Mouse (Mus musculus) limb, embryonic 14.5 days (tissue): ENCODE results near the gene Lhpp. TPM values are rescaled to one million over a fixed set of nuclear protein-coding genes. Genes with fewer than 3 reads are reported as not detected.

ENCODE experiments used
- ATAC-seq: fragments of 200-750 bp; cut with Nextera tagmentation; 2 replicates; pipeline ENCODE4 v1.8.0; 2017; ENCODE audit warnings: low read depth, moderate number of reproducible peaks, moderate TSS enrichment; ENCODE audit not compliant: low FRiP score
- DNase-seq: peaks from one replicate; pipeline ENCODE4 v3.0.0-alpha.2; 2015; ENCODE audit warnings: low spot score
- H3K27ac ChIP-seq: fragments of 300-500 bp; sonication (generic); replicated peaks from 2 replicates; pipeline ENCODE4 v1.5.1; 2014; ENCODE audit warnings: low read depth, mild to moderate bottlenecking, low read length, moderate library complexity, mixed read lengths
- H3K27me3 ChIP-seq: fragments of 300-500 bp; sonication (generic); 2 replicates; pipeline ENCODE4 v1.6.1; 2014; ENCODE audit warnings: low read length, mixed read lengths; ENCODE audit not compliant: control insufficient read depth, insufficient read depth
- H3K36me3 ChIP-seq: fragments of 300-500 bp; sonication (generic); 2 replicates; pipeline ENCODE4 v1.6.1; 2014; ENCODE audit warnings: mild to moderate bottlenecking, low read length, moderate library complexity, mixed read lengths; ENCODE audit not compliant: control insufficient read depth, insufficient read depth
- H3K4me1 ChIP-seq: fragments of 300-500 bp; sonication (generic); 2 replicates; pipeline ENCODE4 v1.6.1; 2014; ENCODE audit warnings: antibody characterized with exemption, low read length, mixed read lengths; ENCODE audit not compliant: control insufficient read depth, insufficient read depth
- H3K4me2 ChIP-seq: fragments of 300-500 bp; sonication (generic); replicated peaks from 2 replicates; pipeline ENCODE4 v1.6.1; 2014; ENCODE audit warnings: low read depth, mild to moderate bottlenecking, low read length, moderate library complexity; ENCODE audit not compliant: severe bottlenecking
- H3K4me3 ChIP-seq: fragments of 300-500 bp; sonication (generic); replicated peaks from 2 replicates; pipeline ENCODE4 v1.5.1; 2014; ENCODE audit warnings: low read length
- H3K9ac ChIP-seq: fragments of 300-500 bp; sonication (generic); 2 replicates; pipeline ENCODE4 v1.6.1; 2014; ENCODE audit warnings: mild to moderate bottlenecking, low read depth, low read length, moderate library complexity; ENCODE audit not compliant: severe bottlenecking
- H3K9me3 ChIP-seq: fragments of 300-500 bp; sonication (generic); 2 replicates; pipeline ENCODE4 v1.6.1; 2016; ENCODE audit warnings: low read length; ENCODE audit not compliant: control insufficient read depth
- POLR2A ChIP-seq: fragments of 200-500 bp; IDR thresholded peaks from 2 replicates; pipeline ENCODE4 v1.8.0; 2012; ENCODE audit warnings: inconsistent platforms, mild to moderate bottlenecking, moderate library complexity, borderline replicate concordance; ENCODE audit not compliant: insufficient read depth, insufficient read length; ENCODE audit errors: extremely low read depth
- WGBS: fragments of 180-500 bp; shearing (Covaris S2); extraction: QIAGEN DNeasy Blood & Tissue Kit; methylation state at CpG from one replicate; pipeline ENCODE4 v1.1.7; 2014; 5-methylcytosine and 5-hydroxymethylcytosine counted together
- polyA plus RNA-seq, 2 experiments: library from polyadenylated mRNA; depleted of rRNA in 1 of 2; stranded (reverse) in 1 of 2; unstranded in 1 of 2; fragments of >200 nt; fragmentation: Nextera tagmentation in 1 of 2; extraction: Ambion mirVana in 1 of 2; gene quantifications; 2 replicates each; pipeline versions ENCODE4 v1.2.1 to v1.2.3; 2012 to 2014

Lhpp gene
- polyA plus RNA-seq, 2 experiments, result 20.9 to 22.5 TPM

DNA sequence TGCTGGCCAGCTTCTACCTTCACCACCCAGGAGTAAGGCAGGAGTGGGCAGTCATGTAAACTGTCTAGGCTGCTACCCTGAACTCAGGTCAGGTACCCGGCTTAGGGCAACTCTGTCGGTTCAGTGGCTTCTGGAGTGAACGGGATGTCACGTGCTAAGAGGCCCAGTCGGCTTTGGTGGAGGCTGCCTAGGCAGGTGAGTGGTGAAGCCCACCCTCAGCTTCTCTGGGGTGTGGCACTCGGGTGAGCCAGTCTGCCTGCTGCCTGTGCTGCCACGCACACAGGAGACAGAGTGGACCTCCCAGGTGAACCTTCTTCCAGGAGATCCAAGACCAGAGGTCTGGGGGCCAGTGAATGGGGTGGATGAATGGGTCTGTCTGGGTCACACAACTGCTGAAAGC, 102.5 kb downstream of the Lhpp start:
- H3K4me1 ChIP-seq, result peaks cover 23% of the 10 kb centered on the region
- TF ChIP-seq POLR2A, result no peak
- no peaks in the 10 kb centered on the region for H3K27me3 ChIP-seq
- ATAC-seq (no peak), DNase-seq (no peak)
- no peak overlapping the region for H3K9ac ChIP-seq
- H3K4me2 ChIP-seq, result no peak overlapping the region
- no peaks in the 10 kb centered on the region for H3K9me3 ChIP-seq
- peaks cover 17% of the 10 kb centered on the region for H3K36me3 ChIP-seq
- WGBS, result 82% methylated on average over 7 of the region's 7 CpGs
- no peak overlapping the region for H3K27ac ChIP-seq
- H3K4me3 ChIP-seq, result no peak overlapping the region

GRCm38 (mm10) chr7:132713483-132714126, 103.2 kb downstream of the Lhpp start:
- Histone ChIP-seq H3K4me1 (peaks cover 23% of the 10 kb centered on the region), H3K9ac (no peak overlapping the region), H3K4me3 (no peak overlapping the region), H3K27ac (no peak overlapping the region; the same call in 1 of the 2 replicates), H3K36me3 (peaks cover 17% of the 10 kb centered on the region), H3K4me2 (no peak overlapping the region), H3K27me3 (no peaks in the 10 kb centered on the region), H3K9me3 (no peaks in the 10 kb centered on the region)
- ATAC-seq (no peak), DNase-seq (no peak)
- WGBS, result 73% methylated on average over 8 of the region's 8 CpGs
- TF ChIP-seq POLR2A, result no peak

DNA sequence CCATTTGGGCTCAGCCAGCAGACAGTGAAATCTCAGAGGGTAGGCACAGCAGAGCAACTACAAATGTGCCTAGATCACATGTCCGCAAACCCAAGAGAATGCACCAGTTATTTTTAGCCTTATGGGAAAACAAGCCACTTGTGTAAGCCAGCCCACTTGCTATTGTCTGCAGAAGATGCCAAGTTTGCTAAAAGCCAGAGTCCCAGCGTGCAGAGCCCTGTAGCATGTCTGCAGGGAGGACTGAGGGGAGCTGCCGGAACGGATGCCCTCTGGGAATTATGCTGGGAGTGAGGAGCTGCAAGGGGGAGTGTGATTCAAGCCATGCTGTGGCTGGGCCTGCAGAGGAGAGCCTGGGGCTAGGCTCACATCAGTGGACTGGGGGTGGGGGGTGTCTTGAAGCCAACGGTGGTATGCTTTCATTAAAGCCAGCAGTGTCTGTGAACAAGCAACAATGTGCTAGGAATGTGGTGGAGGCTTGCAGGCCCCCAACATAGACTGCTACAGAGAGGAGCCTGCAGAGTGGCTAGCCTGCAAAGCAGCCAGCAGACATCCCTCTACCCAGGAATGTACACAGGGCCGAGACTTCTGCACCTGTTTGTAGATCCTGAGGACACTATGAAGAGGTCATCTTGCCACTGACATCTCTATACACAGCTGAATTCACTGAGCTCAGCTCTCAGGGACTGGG, 103.9 kb downstream of the Lhpp start:
- Histone ChIP-seq H3K9ac (peak overlapping the region; percentile 9; the same call in 1 of the 2 replicates), H3K9me3 (no peaks in the 10 kb centered on the region), H3K4me2 (no peak overlapping the region), H3K27me3 (no peaks in the 10 kb centered on the region), H3K36me3 (peaks cover 17% of the 10 kb centered on the region), H3K27ac (0 out of 2 replicates have a peak overlapping the region, but pooled peaks have one; percentile 38), H3K4me3 (no peak overlapping the region), H3K4me1 (peaks cover 23% of the 10 kb centered on the region)
- TF ChIP-seq POLR2A, result no peak
- ATAC-seq (peak; percentile 59), DNase-seq (peak; percentile 54)
- 33% methylated on average over 6 of the region's 6 CpGs for WGBS

- peaks cover 17% of the 10 kb centered on the region for H3K36me3 ChIP-seq
- no peak for DNase-seq
- WGBS, result 93% methylated on average over 4 of the region's 4 CpGs
Observed at GRCm38 (mm10) chr7:132715259-132715658, 104.8 kb downstream of the Lhpp start.

DNA sequence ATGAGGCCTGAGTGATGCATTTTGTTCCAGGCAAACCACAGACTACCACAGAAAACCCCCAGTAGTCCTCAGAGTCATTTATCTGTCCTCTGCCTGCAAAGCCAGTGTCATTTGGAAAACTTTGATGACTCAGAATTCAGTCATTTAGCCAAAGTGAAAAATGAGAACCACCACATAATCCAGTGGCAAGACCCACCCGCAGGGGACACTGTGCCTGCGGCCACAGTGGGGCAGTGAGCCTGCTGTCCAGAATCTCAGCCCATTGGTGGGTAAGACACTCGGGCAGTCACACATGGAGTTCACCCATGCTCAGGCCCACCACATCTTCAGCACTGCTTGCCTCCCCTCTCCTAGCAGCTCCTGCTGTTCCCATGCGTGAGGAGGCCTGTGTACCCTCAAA, 109.1 kb downstream of the Lhpp start:
- no peak overlapping the region for H3K4me3 ChIP-seq
- 85% methylated on average over 4 of the region's 4 CpGs for WGBS
- no peak overlapping the region for H3K27ac ChIP-seq
- peaks cover 3% of the 10 kb centered on the region for H3K4me1 ChIP-seq
- H3K4me2 ChIP-seq, result no peak overlapping the region
- TF ChIP-seq POLR2A, result no peak
- H3K9ac ChIP-seq, result no peak overlapping the region
- H3K27me3 ChIP-seq, result no peaks in the 10 kb centered on the region
- DNase-seq (no peak), ATAC-seq (no peak)
- H3K36me3 ChIP-seq, result peaks cover 10% of the 10 kb centered on the region
- H3K9me3 ChIP-seq, result no peaks in the 10 kb centered on the region

More at GRCm38 (mm10) chr7:132715259-132715658, 104.8 kb downstream of the Lhpp start:
- H3K9me3 ChIP-seq, result no peaks in the 10 kb centered on the region
- H3K27me3 ChIP-seq, result no peaks in the 10 kb centered on the region
- H3K9ac ChIP-seq, result no peak overlapping the region
- ATAC-seq, result no peak
- TF ChIP-seq POLR2A, result no peak
- H3K4me2 ChIP-seq, result no peak overlapping the region
- H3K4me3 ChIP-seq, result no peak overlapping the region
- H3K27ac ChIP-seq, result no peak overlapping the region
- H3K4me1 ChIP-seq, result peaks cover 23% of the 10 kb centered on the region
